Mouse (Mus musculus) hindbrain, embryonic 14.5 days (tissue): Measurements from ENCODE around the gene Lzts2. TPM values are rescaled to one million over a fixed set of nuclear protein-coding genes. Genes with fewer than 3 reads are reported as not detected.
"Not testable (repeated sequence)": the region's sequence is repeated elsewhere in the genome, so short reads cannot be mapped to it uniquely, and the experiment has no call there.

ENCODE experiments used
- ATAC-seq: fragments of 200-750 bp; cut with Nextera tagmentation; 2 replicates; pipeline ENCODE4 v1.8.0; 2017; ENCODE audit warnings: moderate number of reproducible peaks, mild to moderate bottlenecking, moderate TSS enrichment, moderate library complexity; ENCODE audit not compliant: low FRiP score
- DNase-seq: peaks from one replicate; pipeline ENCODE4 v3.0.0-alpha.2; 2015; ENCODE audit warnings: low spot score
- H3K27ac ChIP-seq: fragments of 300-500 bp; sonication (generic); 2 replicates; pipeline ENCODE4 v1.5.1; 2014; ENCODE audit warnings: mild to moderate bottlenecking, moderate library complexity
- H3K27me3 ChIP-seq: fragments of 300-500 bp; sonication (generic); 2 replicates; pipeline ENCODE4 v1.6.1; 2014; ENCODE audit warnings: mild to moderate bottlenecking, low read length, mixed read lengths; ENCODE audit not compliant: control insufficient read depth, insufficient read depth
- H3K36me3 ChIP-seq: fragments of 300-500 bp; sonication (generic); replicated peaks from 2 replicates; pipeline ENCODE4 v1.6.1; 2014; ENCODE audit not compliant: control insufficient read depth, insufficient read depth
- H3K4me1 ChIP-seq: fragments of 300-500 bp; sonication (generic); replicated peaks from 2 replicates; pipeline ENCODE4 v1.6.1; 2014; ENCODE audit warnings: antibody characterized with exemption, low read length, mixed read lengths; ENCODE audit not compliant: control insufficient read depth, insufficient read depth
- H3K4me2 ChIP-seq: fragments of 300-500 bp; sonication (generic); replicated peaks from 2 replicates; pipeline ENCODE4 v1.6.1; 2014; ENCODE audit warnings: mild to moderate bottlenecking, moderate library complexity
- H3K4me3 ChIP-seq: fragments of 300-500 bp; sonication (generic); replicated peaks from 2 replicates; pipeline ENCODE4 v1.5.1; 2014; ENCODE audit warnings: mild to moderate bottlenecking, low read length
- H3K9ac ChIP-seq: fragments of 300-500 bp; sonication (generic); 2 replicates; pipeline ENCODE4 v1.6.1; 2014
- H3K9me3 ChIP-seq: fragments of 300-500 bp; sonication (generic); 2 replicates; pipeline ENCODE4 v1.6.1; 2016; ENCODE audit warnings: low read length; ENCODE audit not compliant: control insufficient read depth
- WGBS: fragments of 180-500 bp; shearing (Covaris S2); extraction: QIAGEN DNeasy Blood & Tissue Kit; methylation state at CpG from one replicate; pipeline ENCODE4 v1.1.7; 2014; 5-methylcytosine and 5-hydroxymethylcytosine counted together
- polyA plus RNA-seq: library from polyadenylated mRNA; unstranded; fragments of >200 nt; fragmentation: Nextera tagmentation; extraction: Ambion mirVana; gene quantifications from 2 replicates; pipeline ENCODE4 v1.2.1, GENCODE M21; 2014

The Lzts2 gene
- polyA plus RNA-seq, 1 experiment from 2014 or later, result 18.8 TPM

DNA sequence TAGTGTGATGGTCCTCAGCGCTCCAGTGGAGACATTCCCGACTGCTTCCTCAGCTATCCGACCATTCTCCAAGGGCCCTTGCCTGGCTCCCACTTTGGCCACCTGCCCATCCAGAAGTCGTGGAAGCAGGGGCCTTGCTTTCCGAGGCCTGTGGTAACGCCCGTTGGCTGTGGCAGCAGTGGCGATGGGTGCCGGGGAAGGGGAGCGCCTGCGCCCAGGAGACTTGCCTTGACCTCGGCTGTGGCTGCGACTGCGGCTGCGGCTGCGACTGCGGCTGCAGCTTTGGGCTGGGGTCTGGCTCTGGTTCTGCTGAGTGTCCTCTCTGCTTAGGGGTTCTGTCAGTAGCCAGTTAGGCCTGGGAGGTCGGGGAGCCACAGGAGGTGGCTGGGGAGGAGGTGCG is 14.5 kb downstream of the Lzts2 start:
- no peak overlapping the region for H3K4me2 ChIP-seq
- ATAC-seq, result no peak
- 65% methylated on average over 19 of the region's 19 CpGs for WGBS
- no peaks in the 10 kb centered on the region for H3K27me3 ChIP-seq
- no peak for DNase-seq
- peaks cover 44% of the 10 kb centered on the region for H3K36me3 ChIP-seq
- no peak overlapping the region for H3K27ac ChIP-seq
- no peaks in the 10 kb centered on the region for H3K4me1 ChIP-seq
- H3K4me3 ChIP-seq, result no peak overlapping the region
- H3K9me3 ChIP-seq, result no peaks in the 10 kb centered on the region
- no peak overlapping the region for H3K9ac ChIP-seq

DNA sequence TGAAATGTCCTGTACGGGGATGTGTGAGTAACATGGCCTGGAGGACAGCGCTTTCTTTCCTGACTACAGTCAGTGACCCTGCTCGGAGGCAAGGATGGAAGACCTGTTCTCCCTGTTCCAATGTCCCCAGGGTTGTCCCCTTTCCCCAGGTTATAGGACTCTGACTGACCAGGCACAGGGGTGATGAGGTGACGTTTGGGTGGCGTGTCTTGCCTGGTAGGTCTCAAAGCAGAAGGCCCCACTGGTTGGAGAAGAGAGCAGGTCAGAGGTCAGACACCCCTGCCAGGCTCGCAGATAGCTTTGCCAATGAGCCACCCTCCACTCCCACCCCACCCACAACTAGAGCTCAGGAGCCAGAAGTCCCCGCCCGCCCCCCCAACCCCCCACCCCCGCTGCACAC is 15.4 kb downstream of the Lzts2 start:
- H3K36me3 ChIP-seq, result peaks cover 40% of the 10 kb centered on the region
- no peak for ATAC-seq
- no peaks in the 10 kb centered on the region for H3K9me3 ChIP-seq
- no peak overlapping the region for H3K27ac ChIP-seq
- H3K4me2 ChIP-seq, result no peak overlapping the region
- DNase-seq, result no peak
- no peak overlapping the region for H3K4me3 ChIP-seq
- WGBS, result 45% methylated on average over 9 of the region's 9 CpGs
- H3K27me3 ChIP-seq, result no peaks in the 10 kb centered on the region
- H3K4me1 ChIP-seq, result no peaks in the 10 kb centered on the region
- H3K9ac ChIP-seq, result no peak overlapping the region

DNA sequence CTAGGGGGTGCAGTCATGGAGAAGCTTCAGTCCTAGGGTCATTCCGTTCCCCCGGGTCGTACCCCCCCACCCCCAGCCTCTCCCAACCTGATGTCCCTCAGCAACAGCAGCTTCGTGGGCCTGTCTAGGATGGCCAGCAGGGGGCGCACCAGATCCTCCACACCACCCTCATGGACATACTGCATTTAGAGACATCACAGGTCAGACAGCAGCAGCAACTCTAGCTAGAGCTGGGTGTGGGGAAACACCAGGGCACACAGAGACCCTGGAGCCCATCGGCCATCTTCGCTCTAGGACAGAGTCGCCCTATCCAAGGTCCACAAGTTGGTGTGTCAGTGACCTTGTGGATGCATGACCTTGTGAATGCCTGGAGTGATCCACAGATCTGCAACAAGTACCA is 15.9 kb downstream of the Lzts2 start:
- H3K36me3 ChIP-seq, result peaks cover 35% of the 10 kb centered on the region
- H3K4me1 ChIP-seq, result no peaks in the 10 kb centered on the region
- H3K27ac ChIP-seq, result no peak overlapping the region
- ATAC-seq, result no peak
- WGBS, result 37% methylated on average over 8 of the region's 8 CpGs
- no peaks in the 10 kb centered on the region for H3K9me3 ChIP-seq
- no peak overlapping the region for H3K9ac ChIP-seq
- H3K4me2 ChIP-seq, result no peak overlapping the region
- DNase-seq, result no peak
- no peaks in the 10 kb centered on the region for H3K27me3 ChIP-seq
- H3K4me3 ChIP-seq, result no peak overlapping the region

DNA sequence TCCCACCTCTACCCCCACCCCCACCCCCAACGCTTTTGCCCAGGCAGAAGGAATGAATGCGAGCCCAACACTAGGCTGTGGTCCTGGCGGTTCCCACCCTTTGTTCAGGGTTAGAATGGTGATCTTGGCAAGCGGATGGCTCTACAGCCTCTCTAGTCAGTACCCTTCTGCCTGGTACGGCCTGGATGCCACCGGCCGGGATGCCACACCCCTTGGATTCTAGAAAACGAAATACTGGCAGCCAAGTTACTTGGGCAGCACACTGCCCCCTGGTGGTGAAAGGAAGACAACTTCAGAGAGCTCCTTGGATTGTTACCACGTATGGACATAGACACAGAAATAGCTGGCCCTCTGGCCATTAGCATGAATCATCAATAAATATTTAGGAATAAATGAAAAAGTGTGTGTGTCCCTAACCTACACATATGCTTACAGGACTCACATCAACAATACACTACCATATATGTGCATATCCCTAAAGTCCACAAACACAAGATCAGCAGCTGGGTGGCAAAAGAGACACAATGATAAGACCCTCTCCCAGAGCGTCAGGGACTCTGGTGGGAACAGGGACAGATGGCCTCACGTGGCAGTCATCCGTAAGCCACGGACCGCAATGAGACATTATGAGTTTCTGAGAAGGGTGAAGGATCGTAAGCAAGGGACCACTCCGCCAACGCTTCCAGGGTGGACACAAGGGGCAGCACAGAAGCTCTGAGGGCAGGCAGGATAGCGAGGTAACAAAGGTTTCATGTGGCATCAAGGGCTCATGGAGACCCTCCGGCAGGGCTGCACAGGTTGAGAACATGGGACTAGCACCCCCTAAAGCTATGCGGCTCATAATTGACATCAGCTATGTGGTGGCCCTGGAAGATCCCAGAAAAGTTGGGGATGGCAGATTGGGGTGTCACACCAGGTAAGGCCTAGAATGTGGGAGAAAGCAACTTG is 16.8 kb downstream of the Lzts2 start:
- Histone ChIP-seq H3K27me3 (no peaks in the 10 kb centered on the region), H3K9ac (no peak overlapping the region)

DNA sequence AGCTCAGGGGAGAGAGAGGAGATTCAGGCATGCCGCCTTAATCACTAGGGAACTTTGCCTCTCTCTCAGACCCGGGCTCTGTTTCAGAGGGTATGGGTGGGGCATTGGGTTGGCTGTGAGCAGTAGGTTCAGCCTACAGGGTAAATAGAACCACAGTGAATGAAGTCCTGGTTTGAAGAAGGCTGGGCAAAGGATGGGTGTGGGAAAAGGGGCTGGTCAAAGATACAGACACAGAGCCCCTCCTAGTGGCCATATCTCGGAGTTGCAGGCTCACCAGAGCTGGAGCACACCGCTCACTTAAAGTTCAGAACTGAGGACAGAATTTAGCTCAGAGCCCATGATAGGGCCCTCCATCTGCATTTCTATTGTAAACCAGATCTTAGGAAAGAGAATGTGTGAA is 17.6 kb downstream of the Lzts2 start:
- WGBS, result 22% methylated on average over 4 of the region's 4 CpGs
- no peak overlapping the region for H3K9ac ChIP-seq
- no peaks in the 10 kb centered on the region for H3K4me1 ChIP-seq
- ATAC-seq, result peak; percentile 56
- no peak overlapping the region for H3K4me2 ChIP-seq
- H3K9me3 ChIP-seq, result no peaks in the 10 kb centered on the region
- H3K4me3 ChIP-seq, result no peak overlapping the region
- DNase-seq, result peak; percentile 85
- H3K36me3 ChIP-seq, result peaks cover 18% of the 10 kb centered on the region
- H3K27ac ChIP-seq, result no peak overlapping the region
- H3K27me3 ChIP-seq, result no peaks in the 10 kb centered on the region

More for the DNA sequence above, 16.8 kb downstream of the Lzts2 start:
- ATAC-seq, result peak; percentile 29; the same call in 1 of the 2 replicates
- Histone ChIP-seq H3K9me3 (no peaks in the 10 kb centered on the region), H3K4me3 (no peak overlapping the region), H3K36me3 (peaks cover 26% of the 10 kb centered on the region), H3K4me2 (peak overlapping the region; percentile 27), H3K27ac (no peak overlapping the region), H3K4me1 (no peaks in the 10 kb centered on the region)
- 39% methylated on average over 20 of the region's 20 CpGs for WGBS
- peak; percentile 89 for DNase-seq

DNA sequence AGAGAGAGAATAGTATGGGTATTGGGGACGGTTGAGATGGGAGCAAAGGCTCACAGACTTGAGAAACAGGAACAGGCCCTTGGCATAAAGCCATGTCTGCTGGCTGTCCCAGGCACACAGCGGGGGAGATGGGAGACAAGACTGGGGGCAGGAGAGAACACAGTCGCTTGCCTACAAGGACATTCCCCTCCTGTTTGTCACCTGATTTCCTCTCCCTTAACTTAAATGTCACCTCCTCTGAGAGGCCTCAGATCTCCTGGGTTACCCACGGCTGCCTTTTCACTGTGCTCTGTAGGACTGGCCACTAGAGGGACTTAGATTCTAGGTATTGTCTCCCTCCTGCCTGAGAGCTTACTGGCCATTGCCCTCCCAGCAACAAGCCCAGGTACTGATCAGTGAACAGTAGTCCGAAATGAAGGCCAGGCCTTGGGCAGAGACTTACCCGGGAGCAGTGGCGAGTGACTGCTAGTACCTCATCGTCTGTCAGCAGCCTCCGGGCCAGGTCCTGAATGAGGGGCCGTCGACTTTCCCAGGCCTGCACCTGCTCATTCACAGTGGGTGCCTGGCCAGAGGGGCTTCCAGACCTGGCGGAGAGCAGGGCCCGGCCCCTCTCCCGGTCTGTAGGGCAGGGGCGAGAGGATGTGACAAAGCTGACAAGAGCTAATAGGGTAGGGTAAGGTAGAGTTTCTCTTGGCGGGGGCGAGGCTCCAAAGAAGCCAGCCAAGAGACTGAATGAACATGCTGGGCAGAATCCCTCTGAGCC is 18.5 kb downstream of the Lzts2 start:
- Histone ChIP-seq H3K9ac (no peak overlapping the region), H3K4me1 (no peaks in the 10 kb centered on the region), H3K36me3 (peaks cover 9% of the 10 kb centered on the region), H3K9me3 (no peaks in the 10 kb centered on the region), H3K27me3 (no peaks in the 10 kb centered on the region), H3K4me2 (no peak overlapping the region), H3K27ac (no peak overlapping the region), H3K4me3 (no peak overlapping the region)
- WGBS, result 48% methylated on average over 17 of the region's 17 CpGs
- ATAC-seq (no peak), DNase-seq (no peak)

DNA sequence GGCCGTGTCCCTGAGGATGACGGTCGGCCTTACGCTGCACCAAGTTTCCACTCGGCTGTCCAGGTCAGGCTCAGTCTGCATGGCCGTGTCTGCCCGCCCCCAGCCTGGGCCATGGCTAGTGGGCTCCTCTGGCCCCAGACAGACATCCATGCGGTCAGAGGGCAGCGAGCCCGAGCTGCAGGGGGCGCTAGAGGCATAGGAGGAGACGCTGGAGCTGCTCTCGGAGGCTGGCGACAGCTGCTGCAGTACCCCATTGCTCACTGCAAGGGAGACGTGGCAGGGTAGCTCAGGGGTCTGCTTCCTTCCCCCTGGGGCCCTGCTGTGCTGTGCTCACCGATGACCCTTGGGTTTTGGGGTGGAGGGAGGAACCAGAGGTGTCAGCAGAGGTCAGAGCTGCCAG is 22.7 kb downstream of the Lzts2 start:
- Histone ChIP-seq H3K27ac (no peak overlapping the region), H3K4me3 (no peak overlapping the region), H3K4me1 (no peaks in the 10 kb centered on the region), H3K9me3 (no peaks in the 10 kb centered on the region), H3K27me3 (peaks cover 5% of the 10 kb centered on the region; the same call in 1 of the 2 replicates), H3K4me2 (no peak overlapping the region), H3K9ac (no peak overlapping the region), H3K36me3 (no peaks in the 10 kb centered on the region)
- DNase-seq, result no peak
- ATAC-seq, result no peak
- WGBS, result 36% methylated on average over 16 of the region's 16 CpGs

DNA sequence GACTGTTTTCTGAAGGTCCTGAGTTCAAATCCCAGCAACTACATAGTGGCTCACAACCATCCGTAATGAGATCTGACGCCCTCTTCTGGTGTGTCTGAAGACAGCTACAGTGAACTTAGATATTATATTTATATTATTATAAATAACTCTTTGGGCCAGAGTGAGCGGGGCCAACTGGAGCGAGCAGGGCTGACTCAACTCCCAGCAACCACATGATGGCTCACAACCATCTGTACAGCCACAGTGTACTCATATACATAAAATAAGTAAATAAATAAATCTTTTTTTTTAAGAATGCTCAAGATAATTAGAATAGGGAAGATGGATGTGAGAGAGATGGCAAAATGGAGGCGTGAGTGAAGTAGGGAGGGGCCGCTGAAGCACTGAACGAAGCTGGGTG is 24.0 kb downstream of the Lzts2 start:
- not testable (repeated sequence) for H3K4me1 ChIP-seq, H3K27me3 ChIP-seq, H3K27ac ChIP-seq, DNase-seq, H3K9ac ChIP-seq, H3K36me3 ChIP-seq, ATAC-seq, H3K4me3 ChIP-seq, H3K9me3 ChIP-seq, H3K4me2 ChIP-seq
- 90% methylated on average over 7 of the region's 7 CpGs for WGBS

DNA sequence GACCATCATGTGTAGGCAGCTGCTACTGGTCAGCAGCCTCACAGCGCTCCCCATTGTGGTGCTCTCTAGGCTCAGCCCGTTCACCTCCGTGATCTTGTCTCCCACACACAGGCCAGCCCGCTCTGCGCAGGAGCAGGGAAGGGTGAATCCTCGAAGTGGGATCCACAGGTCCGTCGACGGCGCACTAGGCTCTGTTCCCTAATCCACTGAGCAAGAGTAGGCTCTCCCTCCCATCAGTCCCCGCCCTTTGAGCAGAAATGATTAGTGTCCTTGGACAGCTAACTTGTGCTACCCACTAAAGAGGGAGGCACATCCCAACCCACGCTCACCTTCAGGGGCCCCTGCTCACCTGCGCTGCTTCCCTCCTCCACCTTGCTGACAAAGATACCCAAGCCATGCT is 26.0 kb downstream of the Lzts2 start:
- Histone ChIP-seq H3K9ac (no peak overlapping the region), H3K36me3 (no peaks in the 10 kb centered on the region), H3K27ac (no peak overlapping the region), H3K9me3 (no peaks in the 10 kb centered on the region), H3K4me3 (no peak overlapping the region), H3K4me1 (no peaks in the 10 kb centered on the region), H3K27me3 (peaks cover 8% of the 10 kb centered on the region), H3K4me2 (no peak overlapping the region)
- ATAC-seq (no peak), DNase-seq (no peak)
- 47% methylated on average over 13 of the region's 13 CpGs for WGBS
